Mouse (Mus musculus): Measurements from ENCODE around the gene Zfp61. TPM values are rescaled to one million over a fixed set of nuclear protein-coding genes. Genes with fewer than 3 reads are reported as not detected.
"Not testable (repeated sequence)": the region's sequence is repeated elsewhere in the genome, so short reads cannot be mapped to it uniquely, and the experiment has no call there.

Zfp61 gene
- polyA plus RNA-seq, 1 experiment from 2014 or later, result 37.1 TPM

DNA sequence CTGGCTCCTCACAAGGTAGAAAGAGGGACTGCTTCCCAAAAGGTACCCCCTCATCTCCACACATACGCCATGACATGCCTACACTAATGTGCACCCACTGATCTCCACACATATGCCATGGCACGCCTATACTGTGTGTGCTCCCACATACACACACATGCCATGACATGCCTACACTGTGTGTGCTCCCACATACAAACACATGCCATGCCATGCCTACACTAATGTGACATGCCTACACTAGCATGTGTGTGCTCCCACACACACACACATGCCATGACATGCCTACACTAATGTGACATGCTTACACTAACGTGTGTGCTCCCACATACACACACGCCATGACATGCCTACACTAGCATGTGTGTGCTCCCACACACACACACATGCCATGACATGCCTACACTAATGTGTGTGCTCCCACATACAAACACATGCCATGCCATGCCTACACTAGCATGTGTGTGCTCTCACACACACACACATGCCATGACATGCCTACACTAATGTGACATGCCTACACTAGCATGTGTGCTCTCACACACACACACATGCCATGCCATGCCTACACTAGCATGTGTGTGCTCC lies 10.8 kb downstream of the Zfp61 start:
- peak; percentile 44 for DNase-seq (ENCODE audit: low spot score, missing footprints)
- Histone ChIP-seq H3K36me3 (ENCODE audit: control insufficient read depth, insufficient read depth, low read length) (peaks cover 29% of the 10 kb centered on the region), H3K9ac (ENCODE audit: low read length) (no peak overlapping the region), H3K4me2 (no peak overlapping the region), H3K9me3 (ENCODE audit: control insufficient read depth, low read length) (no peaks in the 10 kb centered on the region), H3K4me3 (ENCODE audit: low read depth, low read length) (no peak overlapping the region), H3K27ac (ENCODE audit: low read depth, low read length) (no peak overlapping the region), H3K27me3 (ENCODE audit: control insufficient read depth, insufficient read depth, low read length) (no peaks in the 10 kb centered on the region), H3K4me1 (ENCODE audit: control insufficient read depth, insufficient read depth, low read length) (no peaks in the 10 kb centered on the region)
- no peak for ATAC-seq (ENCODE audit: low FRiP score)
- 95% methylated on average over 4 of the region's 4 CpGs for WGBS

DNA sequence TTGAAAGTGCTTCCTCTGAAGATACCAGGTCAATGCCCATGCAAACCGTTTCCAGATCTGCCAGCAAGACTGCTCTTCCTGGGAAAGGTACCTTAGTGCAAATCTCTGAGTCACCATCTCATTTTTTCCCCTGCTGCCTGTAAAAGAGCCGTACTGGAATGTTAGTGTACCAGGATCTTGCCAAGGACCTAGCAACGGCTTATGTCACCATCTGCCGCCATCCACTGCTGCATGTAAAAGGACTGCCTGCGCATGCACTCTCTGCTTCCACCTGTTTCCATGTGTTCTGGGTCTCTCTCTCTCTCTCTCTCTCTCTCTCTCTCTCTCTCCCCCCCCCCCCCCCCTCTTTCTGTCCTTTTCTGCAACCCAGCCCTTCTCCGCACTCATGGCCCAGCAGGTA lies 12.5 kb downstream of the Zfp61 start:
- H3K27ac ChIP-seq (ENCODE audit: low read depth, low read length), result no peak overlapping the region
- no peak overlapping the region for H3K9ac ChIP-seq (ENCODE audit: low read length)
- no peak overlapping the region for H3K4me2 ChIP-seq
- DNase-seq (ENCODE audit: low spot score, missing footprints) (no peak), ATAC-seq (ENCODE audit: low FRiP score) (no peak)
- no peaks in the 10 kb centered on the region for H3K27me3 ChIP-seq (ENCODE audit: control insufficient read depth, insufficient read depth, low read length)
- H3K36me3 ChIP-seq (ENCODE audit: control insufficient read depth, insufficient read depth, low read length), result peaks cover 23% of the 10 kb centered on the region
- no peak overlapping the region for H3K4me3 ChIP-seq (ENCODE audit: low read depth, low read length)
- no peaks in the 10 kb centered on the region for H3K4me1 ChIP-seq (ENCODE audit: control insufficient read depth, insufficient read depth, low read length)
- no peaks in the 10 kb centered on the region for H3K9me3 ChIP-seq (ENCODE audit: control insufficient read depth, low read length)
- 94% methylated on average over 6 of the region's 6 CpGs for WGBS

GRCm38 (mm10) chr7:24287670-24288069 lies 13.4 kb downstream of the Zfp61 start:
- peak; percentile 74 for DNase-seq (ENCODE audit: low spot score, missing footprints)

GRCm38 (mm10) chr7:24286916-24287315 lies 14.1 kb downstream of the Zfp61 start:
- H3K27ac ChIP-seq (ENCODE audit: low read depth, low read length), result no peak overlapping the region
- no peaks in the 10 kb centered on the region for H3K9me3 ChIP-seq (ENCODE audit: control insufficient read depth, low read length)
- no peaks in the 10 kb centered on the region for H3K27me3 ChIP-seq (ENCODE audit: control insufficient read depth, insufficient read depth, low read length)
- 75% methylated on average over 4 of the region's 4 CpGs for WGBS
- peaks cover 17% of the 10 kb centered on the region for H3K36me3 ChIP-seq (ENCODE audit: control insufficient read depth, insufficient read depth, low read length)
- no peak for ATAC-seq (ENCODE audit: low FRiP score)
- no peaks in the 10 kb centered on the region for H3K4me1 ChIP-seq (ENCODE audit: control insufficient read depth, insufficient read depth, low read length)
- H3K4me3 ChIP-seq (ENCODE audit: low read depth, low read length), result no peak overlapping the region
- peak; percentile 65 for DNase-seq (ENCODE audit: low spot score, missing footprints)
- H3K9ac ChIP-seq (ENCODE audit: low read length), result no peak overlapping the region
- H3K4me2 ChIP-seq, result no peak overlapping the region

More at GRCm38 (mm10) chr7:24287670-24288069, 13.4 kb downstream of the Zfp61 start:
- Histone ChIP-seq H3K4me2 (no peak overlapping the region), H3K36me3 (ENCODE audit: control insufficient read depth, insufficient read depth, low read length) (peaks cover 23% of the 10 kb centered on the region), H3K27ac (ENCODE audit: low read depth, low read length) (no peak overlapping the region), H3K4me3 (ENCODE audit: low read depth, low read length) (no peak overlapping the region), H3K9me3 (ENCODE audit: control insufficient read depth, low read length) (no peaks in the 10 kb centered on the region), H3K4me1 (ENCODE audit: control insufficient read depth, insufficient read depth, low read length) (no peaks in the 10 kb centered on the region), H3K27me3 (ENCODE audit: control insufficient read depth, insufficient read depth, low read length) (no peaks in the 10 kb centered on the region), H3K9ac (ENCODE audit: low read length) (no peak overlapping the region)
- no peak for ATAC-seq (ENCODE audit: low FRiP score)
- 87% methylated on average over 5 of the region's 5 CpGs for WGBS

DNA sequence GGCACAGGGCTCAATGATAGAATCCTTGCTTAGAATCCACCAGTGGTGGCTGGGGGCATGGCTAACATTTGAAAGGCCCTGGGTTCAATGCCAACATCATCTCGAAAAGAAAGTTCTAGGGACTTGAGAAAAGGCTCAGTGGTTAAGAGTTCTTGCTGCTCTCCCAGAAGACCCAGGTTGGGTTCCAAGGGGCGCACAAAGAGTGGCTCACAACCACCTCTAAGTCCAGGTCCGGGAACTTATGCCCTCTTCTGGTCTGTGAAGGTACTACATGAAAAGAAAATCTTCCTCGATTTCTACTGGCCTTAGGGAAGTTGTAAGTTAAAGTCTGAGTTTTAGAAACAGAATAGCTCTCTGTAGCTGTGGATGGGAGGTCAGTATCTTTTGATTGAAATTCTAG lies 14.9 kb downstream of the Zfp61 start:
- H3K4me3 ChIP-seq (ENCODE audit: low read depth, low read length), result no peak overlapping the region
- WGBS, result 48% methylated on average over 4 of the region's 4 CpGs
- H3K36me3 ChIP-seq (ENCODE audit: control insufficient read depth, insufficient read depth, low read length), result peaks cover 9% of the 10 kb centered on the region
- DNase-seq (ENCODE audit: low spot score, missing footprints) (peak; percentile 82), ATAC-seq (ENCODE audit: low FRiP score) (no peak)
- H3K9ac ChIP-seq (ENCODE audit: low read length), result no peak overlapping the region
- H3K4me1 ChIP-seq (ENCODE audit: control insufficient read depth, insufficient read depth, low read length), result no peaks in the 10 kb centered on the region
- H3K27me3 ChIP-seq (ENCODE audit: control insufficient read depth, insufficient read depth, low read length), result no peaks in the 10 kb centered on the region
- H3K9me3 ChIP-seq (ENCODE audit: control insufficient read depth, low read length), result no peaks in the 10 kb centered on the region
- H3K4me2 ChIP-seq, result no peak overlapping the region
- H3K27ac ChIP-seq (ENCODE audit: low read depth, low read length), result no peak overlapping the region

GRCm38 (mm10) chr7:24280858-24281145 lies 20.2 kb downstream of the Zfp61 start:
- Histone ChIP-seq H3K27me3 (ENCODE audit: control insufficient read depth, insufficient read depth, low read length) (no peaks in the 10 kb centered on the region), H3K9me3 (ENCODE audit: control insufficient read depth, low read length) (no peaks in the 10 kb centered on the region), H3K4me2 (no peak overlapping the region), H3K27ac (ENCODE audit: low read depth, low read length) (no peak overlapping the region), H3K36me3 (ENCODE audit: control insufficient read depth, insufficient read depth, low read length) (peaks cover 2% of the 10 kb centered on the region; the same call in 1 of the 2 replicates), H3K9ac (ENCODE audit: low read length) (no peak overlapping the region), H3K4me1 (ENCODE audit: control insufficient read depth, insufficient read depth, low read length) (no peaks in the 10 kb centered on the region), H3K4me3 (ENCODE audit: low read depth, low read length) (no peak overlapping the region)
- WGBS, result 54% methylated on average over 4 of the region's 4 CpGs
- DNase-seq (ENCODE audit: low spot score, missing footprints), result peak; percentile 78
- ATAC-seq (ENCODE audit: low FRiP score), result no peak

- no peaks in the 10 kb centered on the region for H3K4me1 ChIP-seq (ENCODE audit: control insufficient read depth, insufficient read depth, low read length)
- H3K4me3 ChIP-seq (ENCODE audit: low read depth, low read length), result no peak overlapping the region
- peak; percentile 56 for DNase-seq (ENCODE audit: low spot score, missing footprints)
- no peak overlapping the region for H3K9ac ChIP-seq (ENCODE audit: low read length)
- peaks cover 2% of the 10 kb centered on the region; the same call in 1 of the 2 replicates for H3K36me3 ChIP-seq (ENCODE audit: control insufficient read depth, insufficient read depth, low read length)
- H3K4me2 ChIP-seq, result no peak overlapping the region
- no peaks in the 10 kb centered on the region for H3K27me3 ChIP-seq (ENCODE audit: control insufficient read depth, insufficient read depth, low read length)
- 0 out of 2 replicates have a peak, but pooled peaks have one; percentile 30 for ATAC-seq (ENCODE audit: low FRiP score)
- H3K9me3 ChIP-seq (ENCODE audit: control insufficient read depth, low read length), result no peaks in the 10 kb centered on the region
- no peak overlapping the region for H3K27ac ChIP-seq (ENCODE audit: low read depth, low read length)
- 53% methylated on average over 10 of the region's 10 CpGs for WGBS
These were observed 20.8 kb downstream of the Zfp61 start for GRCm38 (mm10) chr7:24280031-24280857.

GRCm38 (mm10) chr7:24278771-24279170 lies 22.3 kb downstream of the Zfp61 start:
- ATAC-seq (ENCODE audit: low FRiP score); H3K9ac ChIP-seq (ENCODE audit: low read length); H3K4me3 ChIP-seq (ENCODE audit: low read depth, low read length); H3K4me1 ChIP-seq (ENCODE audit: control insufficient read depth, insufficient read depth, low read length); H3K27ac ChIP-seq (ENCODE audit: low read depth, low read length); H3K4me2 ChIP-seq; H3K9me3 ChIP-seq (ENCODE audit: control insufficient read depth, low read length); H3K36me3 ChIP-seq (ENCODE audit: control insufficient read depth, insufficient read depth, low read length); H3K27me3 ChIP-seq (ENCODE audit: control insufficient read depth, insufficient read depth, low read length); DNase-seq (ENCODE audit: low spot score, missing footprints): not testable (repeated sequence)
- 75% methylated on average over 3 of the region's 3 CpGs for WGBS

DNA sequence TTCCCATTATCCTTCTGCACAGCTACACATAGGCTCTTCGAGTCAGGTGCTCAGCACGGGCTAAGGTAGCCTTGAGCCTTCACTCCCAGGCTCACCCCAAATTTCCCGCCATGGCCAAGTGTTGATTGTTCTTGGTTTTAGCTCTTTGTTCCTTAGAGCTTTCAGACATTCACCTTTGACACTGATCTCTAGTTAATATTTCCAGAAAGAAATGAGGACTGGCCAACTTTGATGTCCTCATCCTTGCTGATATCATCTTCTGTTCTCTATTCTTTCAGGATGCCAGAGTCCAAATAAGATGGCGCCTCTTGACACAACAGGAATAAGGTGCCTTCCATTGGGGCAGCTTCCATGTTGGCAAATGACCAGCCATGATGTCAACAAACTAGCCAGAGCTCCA lies 26.6 kb downstream of the Zfp61 start:
- 90% methylated on average over 4 of the region's 4 CpGs for WGBS
- no peaks in the 10 kb centered on the region for H3K9me3 ChIP-seq (ENCODE audit: control insufficient read depth, low read length)
- ATAC-seq (ENCODE audit: low FRiP score) (no peak), DNase-seq (ENCODE audit: low spot score, missing footprints) (peak; percentile 57)
- H3K4me1 ChIP-seq (ENCODE audit: control insufficient read depth, insufficient read depth, low read length), result no peaks in the 10 kb centered on the region
- no peak overlapping the region for H3K27ac ChIP-seq (ENCODE audit: low read depth, low read length)
- no peak overlapping the region for H3K4me2 ChIP-seq
- H3K4me3 ChIP-seq (ENCODE audit: low read depth, low read length), result no peak overlapping the region
- H3K9ac ChIP-seq (ENCODE audit: low read length), result no peak overlapping the region
- H3K36me3 ChIP-seq (ENCODE audit: control insufficient read depth, insufficient read depth, low read length), result peaks cover 8% of the 10 kb centered on the region
- H3K27me3 ChIP-seq (ENCODE audit: control insufficient read depth, insufficient read depth, low read length), result no peaks in the 10 kb centered on the region
